Mouse (Mus musculus) embryonic stem cell, embryonic (primary cell): ENCODE measurements around the gene Rsrc1.
"Not testable (repeated sequence)": the region's sequence is repeated elsewhere in the genome, so short reads cannot be mapped to it uniquely, and the experiment has no call there.

ENCODE experiments used
- CTCF ChIA-PET, 4 experiments: fragments of 300-600 bp in 2 of 4; fragments of 350-600 bp in 2 of 4; sonication (Branson Sonifier 250); formaldehyde crosslinking; loops; one replicate each; lab custom pipeline; 2022; ENCODE audit warnings: inconsistent platforms in 2 of 4; lab: Charles Lee
- POLR2A ChIA-PET, 4 experiments: fragments of 300-600 bp in 2 of 4; fragments of 350-600 bp in 2 of 4; sonication (Branson Sonifier 250); formaldehyde crosslinking; loops; one replicate each; lab custom pipeline; 2022; ENCODE audit warnings: antibody characterized with exemption in 4 of 4, inconsistent platforms in 1 of 4; lab: Charles Lee

Rsrc1 gene

GRCm38 (mm10) chr3:67146280-67146679 lies 165.1 kb downstream of the Rsrc1 start:
- POLR2A ChIA-PET: no interaction called here

GRCm38 (mm10) chr3:67147246-67147645 lies 166.1 kb downstream of the Rsrc1 start:
- ChIA-PET POLR2A (no interaction called here), CTCF (no interaction called here)

More at GRCm38 (mm10) chr3:67146280-67146679, 165.1 kb downstream of the Rsrc1 start:
- CTCF ChIA-PET: interaction anchor here in 1 of 4 experiments (0.7 kb wide), 1 partner anchor 147 kb away, joined by 3 read pairs; no protein-coding TSS in a partner anchor

- POLR2A ChIA-PET: interaction anchor here in 1 of 4 experiments (0.7 kb wide), 1 partner anchor 13 kb away, joined by 3 read pairs; no protein-coding TSS in a partner anchor
- CTCF ChIA-PET: interaction anchor here in 2 of 4 experiments (0.6 to 0.7 kb wide), 2 partner anchors 230 to 318 kb away, joined by 3 to 5 read pairs; no protein-coding TSS in a partner anchor
These were observed 216.0 kb downstream of the Rsrc1 start for GRCm38 (mm10) chr3:67197179-67197578.

- CTCF ChIA-PET: no interaction called here
- POLR2A ChIA-PET: no interaction called here
These were observed 231.9 kb downstream of the Rsrc1 start for GRCm38 (mm10) chr3:67213047-67213457.

GRCm38 (mm10) chr3:67232617-67233241 lies 251.5 kb downstream of the Rsrc1 start:
- CTCF ChIA-PET: no interaction called here
- POLR2A ChIA-PET: no interaction called here

DNA sequence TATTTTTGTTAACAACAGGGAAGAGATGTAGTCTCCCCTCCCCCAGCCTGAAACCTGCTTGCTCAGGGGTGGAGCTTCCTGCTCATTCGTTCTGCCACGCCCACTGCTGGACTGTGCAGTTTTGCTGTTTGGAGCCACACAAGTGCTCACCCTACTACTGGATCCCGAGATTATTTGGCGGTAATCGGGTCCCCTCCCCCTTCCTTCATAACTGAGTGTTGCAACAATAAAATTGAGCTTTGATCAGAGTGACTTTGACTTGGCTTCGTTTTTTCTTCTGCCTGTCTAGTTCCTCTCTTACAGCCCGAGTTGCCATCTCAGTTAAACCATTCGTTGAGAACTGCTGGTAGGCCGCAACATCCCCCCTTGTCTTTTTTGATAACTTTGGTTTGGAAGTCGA lies 261.3 kb downstream of the Rsrc1 start:
- CTCF ChIA-PET: not testable (repeated sequence)

GRCm38 (mm10) chr3:67267448-67267847 lies 286.3 kb downstream of the Rsrc1 start:
- CTCF ChIA-PET: no interaction called here

More for the DNA sequence above, 261.3 kb downstream of the Rsrc1 start:
- POLR2A ChIA-PET: interaction anchor here in 1 of 4 experiments (1.0 kb wide), 1 partner anchor 8 kb away, joined by 3 read pairs; no protein-coding TSS in a partner anchor

DNA sequence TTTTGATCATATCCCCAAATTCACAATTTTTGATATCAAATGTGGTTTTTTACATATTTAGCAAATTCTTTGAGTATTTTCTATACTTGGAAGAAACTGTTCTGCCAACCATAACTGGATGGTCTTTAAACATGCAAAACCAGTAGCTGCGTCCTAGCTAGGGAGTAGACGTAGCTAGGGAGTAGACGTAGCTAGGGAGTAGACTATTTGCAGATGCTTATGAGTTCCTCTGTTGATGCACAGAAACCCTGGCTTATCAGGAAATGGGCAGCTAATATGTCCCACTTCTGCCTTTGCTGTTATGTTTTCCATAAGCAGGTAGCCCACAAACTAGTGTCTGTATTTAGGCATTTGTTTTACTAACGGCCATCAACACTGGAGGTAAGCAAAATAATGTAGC lies 298.6 kb downstream of the Rsrc1 start:
- CTCF ChIA-PET: no interaction called here

More at GRCm38 (mm10) chr3:67267448-67267847, 286.3 kb downstream of the Rsrc1 start:
- POLR2A ChIA-PET: no interaction called here

GRCm38 (mm10) chr3:67280247-67280646 lies 299.1 kb downstream of the Rsrc1 start:
- CTCF ChIA-PET: no interaction called here
- POLR2A ChIA-PET: no interaction called here

More for the DNA sequence above, 298.6 kb downstream of the Rsrc1 start:
- POLR2A ChIA-PET: no interaction called here

DNA sequence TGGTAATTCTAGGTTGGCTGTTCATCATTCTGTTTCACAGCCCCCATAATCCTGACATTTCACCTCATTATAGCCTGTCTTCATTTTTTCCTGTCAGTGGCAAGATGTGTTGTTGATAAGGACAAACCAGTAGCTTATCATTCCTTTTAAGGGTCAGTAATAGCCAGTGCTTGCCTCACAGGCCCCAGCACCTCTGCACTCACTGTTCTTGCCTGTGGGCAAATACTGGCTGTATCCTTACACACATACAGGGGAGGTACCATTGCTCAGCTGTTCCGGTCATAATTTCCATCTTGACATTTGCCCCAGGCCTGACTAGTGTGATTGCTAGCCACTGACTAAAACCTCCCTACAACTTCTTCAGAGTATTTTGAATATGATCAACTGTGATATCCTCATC lies 302.8 kb downstream of the Rsrc1 start:
- ChIA-PET CTCF (no interaction called here), POLR2A (interaction anchor here in 1 of 4 experiments (0.5 kb wide), 1 partner anchor 679 kb away, joined by 4 read pairs; no protein-coding TSS in a partner anchor)

DNA sequence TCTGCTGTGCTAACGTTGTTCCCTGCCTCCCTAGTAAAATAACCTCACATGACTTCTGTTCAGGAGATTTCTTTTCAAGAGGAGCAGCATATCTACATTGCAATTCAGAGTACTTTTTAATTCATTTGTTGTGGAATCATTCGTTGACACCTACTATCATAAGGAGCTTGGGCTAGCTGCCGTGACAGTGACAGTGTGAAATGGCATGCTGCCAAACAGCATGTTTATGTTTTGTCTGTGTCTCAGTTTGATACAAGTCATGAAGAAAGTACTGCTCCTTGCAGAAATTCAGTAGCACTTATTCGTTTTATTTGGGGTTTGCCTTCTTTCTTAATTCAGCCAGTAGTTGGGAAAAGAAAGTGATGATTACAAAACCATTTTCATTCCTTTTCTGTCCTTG lies 303.7 kb downstream of the Rsrc1 start:
- ChIA-PET POLR2A (no interaction called here), CTCF (no interaction called here)

- ChIA-PET POLR2A (no interaction called here), CTCF (no interaction called here)
These were observed 307.5 kb downstream of the Rsrc1 start for GRCm38 (mm10) chr3:67288664-67289063.

DNA sequence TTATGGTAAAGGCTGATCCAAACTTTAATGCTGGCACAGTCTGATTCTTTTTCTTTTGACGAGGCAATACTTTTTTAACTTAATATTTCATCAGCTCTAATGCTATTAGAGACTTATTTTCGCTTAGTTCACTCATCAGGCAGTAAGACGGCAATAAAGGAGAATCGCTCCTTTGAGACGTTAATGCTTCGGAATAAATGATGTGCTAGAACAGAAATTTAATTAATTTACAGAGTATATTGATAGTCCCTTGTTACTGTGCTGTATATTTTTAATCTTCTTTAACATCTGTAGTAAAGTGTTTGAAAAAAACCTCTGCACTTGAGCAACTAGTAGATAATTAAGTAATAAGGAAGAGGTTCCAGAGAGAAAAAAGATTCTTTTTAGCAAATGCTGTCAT lies 308.3 kb downstream of the Rsrc1 start:
- ChIA-PET CTCF (interaction anchor here in 1 of 4 experiments (1.4 kb wide), 1 partner anchor 41 kb away, joined by 3 read pairs; no protein-coding TSS in a partner anchor), POLR2A (no interaction called here)

GRCm38 (mm10) chr3:67308725-67309124 lies 327.5 kb downstream of the Rsrc1 start:
- CTCF ChIA-PET: interaction anchor here in 2 of 4 experiments (0.6 to 0.7 kb wide), 2 partner anchors 305 to 1535 kb away, joined by 3 to 5 read pairs; no protein-coding TSS in a partner anchor
- POLR2A ChIA-PET: interaction anchor here in 1 of 4 experiments (0.6 to 1.0 kb wide), 3 partner anchors 16 to 929 kb away, joined by 3 to 5 read pairs (median 4); no protein-coding TSS in a partner anchor

DNA sequence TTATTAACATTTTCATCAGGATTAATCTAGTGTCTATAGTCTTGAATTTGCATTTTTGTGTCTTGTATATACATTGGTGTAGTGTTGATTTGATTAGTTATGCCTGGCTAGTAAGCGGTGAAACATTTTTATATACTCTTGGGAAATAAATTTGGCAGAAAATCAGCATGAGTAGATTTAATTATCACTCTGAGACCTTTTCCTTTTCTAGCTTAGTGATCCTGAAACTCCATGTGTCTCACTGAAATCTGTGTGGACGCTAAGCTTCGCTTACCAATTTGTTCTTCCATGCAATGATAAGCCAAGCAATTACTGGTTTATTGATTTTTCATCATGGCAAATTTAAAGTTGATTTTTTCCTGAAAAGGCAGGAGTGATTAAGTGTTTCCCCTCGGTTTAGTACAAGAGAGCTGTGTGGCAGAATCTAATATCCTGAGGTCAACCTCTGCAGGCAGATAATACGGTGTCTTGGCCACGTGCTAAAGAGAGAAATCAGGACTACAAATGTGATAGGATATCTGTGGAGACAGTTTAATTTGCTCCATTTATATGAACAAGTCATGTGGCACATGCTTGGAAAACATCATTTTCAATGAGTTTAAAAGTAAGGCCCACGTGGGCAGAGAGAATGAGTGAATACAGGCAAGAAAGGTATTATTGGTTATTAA lies 328.6 kb downstream of the Rsrc1 start:
- ChIA-PET CTCF (interaction anchor here in 1 of 4 experiments (0.7 kb wide), 1 partner anchor 306 kb away, joined by 3 read pairs; no protein-coding TSS in a partner anchor), POLR2A (no interaction called here)

- ChIA-PET POLR2A (interaction anchor here in 1 of 4 experiments (0.6 kb wide), 1 partner anchor 64 kb away, joined by 3 read pairs; no protein-coding TSS in a partner anchor), CTCF (no interaction called here)
These were observed 330.2 kb downstream of the Rsrc1 start for GRCm38 (mm10) chr3:67311436-67311835.

DNA sequence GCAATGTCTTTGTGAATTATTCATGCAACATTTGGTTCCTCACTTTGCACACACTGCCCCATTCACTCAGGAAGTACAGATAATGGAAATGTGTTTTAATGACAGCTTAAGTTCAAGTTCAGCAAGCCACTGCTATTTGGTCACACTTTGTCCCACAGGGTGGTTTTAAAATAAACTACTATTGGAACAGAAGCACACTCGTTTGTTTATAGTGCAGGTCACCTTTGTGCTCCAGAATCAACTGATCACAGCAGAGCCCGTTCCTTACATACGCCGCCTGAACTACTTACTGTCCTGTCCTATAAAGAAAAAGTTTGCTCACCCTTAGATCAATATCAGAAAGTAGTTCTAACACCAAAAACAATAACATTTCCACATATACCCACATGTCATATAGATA lies 341.2 kb downstream of the Rsrc1 start:
- POLR2A ChIA-PET: no interaction called here

DNA sequence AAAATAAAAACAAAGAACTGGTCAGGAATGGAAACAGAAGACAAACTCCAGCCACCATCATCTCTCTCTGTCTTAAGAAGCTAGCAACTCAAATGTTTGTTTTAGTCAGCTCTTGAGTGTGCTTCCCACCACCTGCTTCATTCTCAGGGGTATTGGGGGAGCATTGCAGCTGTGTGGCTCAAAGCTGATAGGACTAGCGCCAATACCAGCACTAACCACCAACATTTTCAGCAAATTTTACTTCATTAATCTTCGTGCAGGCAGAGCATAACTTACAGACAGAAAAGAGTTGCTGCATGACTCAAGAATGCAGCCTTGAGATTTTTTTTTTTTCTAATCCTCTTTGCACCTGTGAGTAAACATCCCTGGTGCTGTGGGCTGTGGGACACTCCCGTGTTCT lies 358.4 kb downstream of the Rsrc1 start:
- CTCF ChIA-PET: no interaction called here
- POLR2A ChIA-PET: interaction anchor here in 1 of 4 experiments (0.7 kb wide), 1 partner anchor 31 kb away, joined by 5 read pairs; no protein-coding TSS in a partner anchor

More for the DNA sequence above, 341.2 kb downstream of the Rsrc1 start:
- CTCF ChIA-PET: no interaction called here

GRCm38 (mm10) chr3:67340921-67341320 lies 359.7 kb downstream of the Rsrc1 start:
- POLR2A ChIA-PET: interaction anchor here in 1 of 4 experiments (0.9 kb wide), 1 partner anchor 10 kb away, joined by 3 read pairs; no protein-coding TSS in a partner anchor
- CTCF ChIA-PET: interaction anchor here in 1 of 4 experiments (1.2 kb wide), 1 partner anchor 1009 kb away, joined by 3 read pairs; no protein-coding TSS in a partner anchor
